Mouse (Mus musculus): ENCODE results near the gene Armh1. TPM values are rescaled to one million over a fixed set of nuclear protein-coding genes. Genes with fewer than 3 reads are reported as not detected.
A peak's percentile ranks its signal among the peaks of the same experiment; 100 is the strongest.

Armh1 gene
- total and polyA plus RNA-seq, 2 experiments = not detected

DNA sequence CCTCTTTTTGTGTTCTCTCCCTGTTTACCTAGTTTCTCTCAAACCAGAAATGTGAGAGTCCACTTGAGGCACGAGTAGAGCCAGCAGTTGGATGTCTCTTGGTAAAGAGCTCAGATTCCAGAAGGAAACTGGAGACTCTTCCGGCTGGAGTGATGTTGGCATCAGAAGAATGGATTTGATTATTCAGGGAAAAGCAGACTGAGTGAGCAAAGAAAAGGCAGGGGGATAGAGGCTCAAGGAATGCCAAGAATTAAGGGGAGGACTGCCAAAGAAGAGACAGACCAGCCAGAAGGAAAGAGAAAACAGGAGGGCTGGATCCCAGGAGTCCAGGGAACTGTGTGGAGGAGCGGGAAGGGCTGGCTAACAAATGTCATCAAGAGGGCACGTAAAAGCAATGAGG is 16.1 kb downstream of the Armh1 start:
- Histone ChIP-seq H3K9ac (ENCODE audit: low read depth, low read length) (no peak overlapping the region), H3K27ac (replicated peaks; ENCODE audit: insufficient read depth, low read depth, low read length) (no peak overlapping the region), H3K79me2 (ENCODE audit: control insufficient read depth, insufficient read depth, low read length) (no peaks in the 10 kb centered on the region), H3K4me1 (ENCODE audit: control insufficient read depth, insufficient read depth, low read length) (peaks cover 4% of the 10 kb centered on the region), H3K36me3 (ENCODE audit: control insufficient read depth, insufficient read depth, low read length) (no peaks in the 10 kb centered on the region), H3K27me3 (ENCODE audit: control insufficient read depth, insufficient read depth, low read length) (no peaks in the 10 kb centered on the region), H3K4me3 (ENCODE audit: insufficient read depth, low read depth, low read length) (no peak overlapping the region)
- WGBS = 71% methylated on average over 4 of the region's 4 CpGs
- peak; percentile 39 for DNase-seq (ENCODE audit: extremely low read depth, low read depth, low spot score)
- TF ChIP-seq CTCF (IDR thresholded peaks at IDR 0.05; ENCODE audit: low read depth, low read length) (no peak), POLR2A (IDR thresholded peaks at IDR 0.05; ENCODE audit: extremely low read depth, insufficient read depth, low read length) (no peak)

DNA sequence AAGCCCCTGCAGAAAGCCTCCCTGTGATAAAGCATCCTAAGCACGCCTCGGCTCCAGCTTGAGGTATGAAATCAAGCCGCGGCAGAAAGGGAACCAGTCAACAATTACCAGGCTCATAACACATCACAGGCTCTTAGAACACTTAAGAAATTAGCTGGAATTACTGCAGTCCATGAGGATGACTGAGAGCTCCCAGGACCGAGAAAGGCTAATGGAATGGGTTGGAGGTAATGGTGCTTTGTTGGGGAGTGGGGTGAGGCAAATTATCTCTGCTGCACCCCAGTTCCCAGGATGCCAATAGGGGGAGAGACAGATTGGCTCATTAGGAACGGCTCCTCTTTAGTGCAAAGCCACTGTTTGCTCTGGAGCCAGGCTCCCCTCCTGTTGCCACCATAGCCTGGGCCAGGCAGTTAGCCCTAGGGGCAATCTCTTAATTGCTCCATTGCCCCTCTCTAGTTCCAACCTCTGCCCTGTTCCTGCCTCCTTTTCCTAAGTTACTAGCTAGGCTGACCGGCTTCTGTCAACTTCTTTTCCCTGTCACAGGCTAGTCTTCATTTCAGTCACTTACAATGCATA is 17.7 kb downstream of the Armh1 start:
- WGBS = 89% methylated on average over 7 of the region's 7 CpGs
- peaks cover 6% of the 10 kb centered on the region; the same call in 1 of the 2 replicates for H3K4me1 ChIP-seq (ENCODE audit: control insufficient read depth, insufficient read depth, low read length)
- no peak overlapping the region for H3K27ac ChIP-seq (replicated peaks; ENCODE audit: insufficient read depth, low read depth, low read length)
- no peaks in the 10 kb centered on the region for H3K79me2 ChIP-seq (ENCODE audit: control insufficient read depth, insufficient read depth, low read length)
- DNase-seq (ENCODE audit: extremely low read depth, low read depth, low spot score) = no peak
- no peaks in the 10 kb centered on the region for H3K36me3 ChIP-seq (ENCODE audit: control insufficient read depth, insufficient read depth, low read length)
- TF ChIP-seq POLR2A (IDR thresholded peaks at IDR 0.05; ENCODE audit: extremely low read depth, insufficient read depth, low read length) = no peak
- no peak for TF ChIP-seq CTCF (IDR thresholded peaks at IDR 0.05; ENCODE audit: low read depth, low read length)
- no peak overlapping the region for H3K4me3 ChIP-seq (ENCODE audit: insufficient read depth, low read depth, low read length)
- no peaks in the 10 kb centered on the region for H3K27me3 ChIP-seq (ENCODE audit: control insufficient read depth, insufficient read depth, low read length)
- H3K9ac ChIP-seq (ENCODE audit: low read depth, low read length) = no peak overlapping the region

DNA sequence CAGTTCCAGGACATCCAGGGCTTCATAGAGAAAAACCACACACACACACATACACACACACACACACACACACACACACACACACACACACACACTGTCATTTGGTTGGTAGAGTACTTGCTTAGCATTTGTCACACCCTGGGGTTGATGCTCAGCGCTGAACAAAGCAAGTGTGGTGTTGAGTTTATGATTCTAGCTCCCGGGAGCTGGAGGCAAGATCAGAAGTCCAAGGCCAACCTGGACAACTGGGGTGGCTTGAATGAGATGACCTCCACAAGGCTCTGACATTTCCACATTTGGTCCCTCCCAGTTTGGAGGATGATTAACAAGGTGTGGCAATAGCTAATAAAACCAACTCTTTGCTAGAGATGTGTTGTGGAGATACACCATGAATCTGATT is 20.7 kb downstream of the Armh1 start:
- Histone ChIP-seq H3K4me3 (ENCODE audit: insufficient read depth, low read depth, low read length) (no peak overlapping the region), H3K36me3 (ENCODE audit: control insufficient read depth, insufficient read depth, low read length) (no peaks in the 10 kb centered on the region), H3K9ac (ENCODE audit: low read depth, low read length) (no peak overlapping the region), H3K27ac (replicated peaks; ENCODE audit: insufficient read depth, low read depth, low read length) (peak overlapping the region; percentile 49), H3K4me1 (ENCODE audit: control insufficient read depth, insufficient read depth, low read length) (peaks cover 6% of the 10 kb centered on the region; the same call in 1 of the 2 replicates), H3K79me2 (ENCODE audit: control insufficient read depth, insufficient read depth, low read length) (no peaks in the 10 kb centered on the region), H3K27me3 (ENCODE audit: control insufficient read depth, insufficient read depth, low read length) (no peaks in the 10 kb centered on the region)
- 19% methylated on average over 2 of the region's 2 CpGs for WGBS
- no peak for TF ChIP-seq POLR2A (IDR thresholded peaks at IDR 0.05; ENCODE audit: extremely low read depth, insufficient read depth, low read length)
- no peak for TF ChIP-seq CTCF (IDR thresholded peaks at IDR 0.05; ENCODE audit: low read depth, low read length)
- peak; percentile 98 for DNase-seq (ENCODE audit: extremely low read depth, low read depth, low spot score)

DNA sequence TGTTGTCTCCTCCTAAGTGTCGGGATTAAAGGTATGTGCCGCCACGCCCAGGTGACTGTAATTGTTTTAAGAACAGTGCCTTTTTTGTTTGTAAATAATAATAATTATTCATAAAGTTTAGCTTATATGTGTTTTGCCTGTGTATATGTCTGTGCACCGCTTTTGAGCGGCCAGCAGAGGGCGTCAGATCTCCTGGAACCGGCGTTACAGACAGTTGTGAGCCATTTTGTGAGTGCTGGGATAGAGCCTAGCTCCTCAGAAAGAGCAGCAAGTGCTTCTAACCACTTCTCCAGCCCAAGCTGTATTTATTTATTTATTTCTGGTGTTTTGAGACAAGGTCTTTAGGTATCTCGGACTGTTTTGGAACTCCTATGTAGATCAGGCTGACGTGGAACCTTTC is 21.6 kb downstream of the Armh1 start:
- H3K79me2 ChIP-seq (ENCODE audit: control insufficient read depth, insufficient read depth, low read length) = no peaks in the 10 kb centered on the region
- no peaks in the 10 kb centered on the region for H3K27me3 ChIP-seq (ENCODE audit: control insufficient read depth, insufficient read depth, low read length)
- peaks cover 6% of the 10 kb centered on the region; the same call in 1 of the 2 replicates for H3K4me1 ChIP-seq (ENCODE audit: control insufficient read depth, insufficient read depth, low read length)
- no peak overlapping the region for H3K27ac ChIP-seq (replicated peaks; ENCODE audit: insufficient read depth, low read depth, low read length)
- 71% methylated on average over 10 of the region's 10 CpGs for WGBS
- no peak overlapping the region for H3K9ac ChIP-seq (ENCODE audit: low read depth, low read length)
- no peaks in the 10 kb centered on the region for H3K36me3 ChIP-seq (ENCODE audit: control insufficient read depth, insufficient read depth, low read length)
- no peak overlapping the region for H3K4me3 ChIP-seq (ENCODE audit: insufficient read depth, low read depth, low read length)
- DNase-seq (ENCODE audit: extremely low read depth, low read depth, low spot score) = no peak
- TF ChIP-seq POLR2A (IDR thresholded peaks at IDR 0.05; ENCODE audit: extremely low read depth, insufficient read depth, low read length) (no peak), CTCF (IDR thresholded peaks at IDR 0.05; ENCODE audit: low read depth, low read length) (peak; percentile 70)

DNA sequence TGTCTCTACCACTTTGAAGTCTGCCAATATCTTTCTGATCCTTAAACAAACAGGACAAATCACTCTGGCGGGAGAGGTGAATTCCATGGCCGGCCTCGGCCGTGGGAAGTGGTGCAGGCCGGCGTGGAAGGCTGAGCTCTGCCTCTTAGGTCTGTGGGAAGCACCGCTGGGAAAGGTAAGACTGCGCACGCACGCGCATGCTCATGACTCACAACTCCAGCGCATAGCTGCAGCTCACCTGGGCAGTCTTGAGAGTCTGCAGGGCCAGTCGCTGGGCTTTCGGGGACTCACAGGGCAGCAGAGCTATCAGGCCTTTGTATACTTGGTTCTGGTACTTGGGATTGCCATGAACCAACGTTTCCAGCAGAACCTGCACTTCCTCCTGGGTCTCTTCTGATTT is 22.3 kb downstream of the Armh1 start:
- no peak overlapping the region for H3K4me3 ChIP-seq (ENCODE audit: insufficient read depth, low read depth, low read length)
- H3K27ac ChIP-seq (replicated peaks; ENCODE audit: insufficient read depth, low read depth, low read length) = no peak overlapping the region
- no peaks in the 10 kb centered on the region for H3K79me2 ChIP-seq (ENCODE audit: control insufficient read depth, insufficient read depth, low read length)
- peaks cover 6% of the 10 kb centered on the region; the same call in 1 of the 2 replicates for H3K4me1 ChIP-seq (ENCODE audit: control insufficient read depth, insufficient read depth, low read length)
- no peak overlapping the region for H3K9ac ChIP-seq (ENCODE audit: low read depth, low read length)
- no peaks in the 10 kb centered on the region for H3K27me3 ChIP-seq (ENCODE audit: control insufficient read depth, insufficient read depth, low read length)
- no peak for TF ChIP-seq POLR2A (IDR thresholded peaks at IDR 0.05; ENCODE audit: extremely low read depth, insufficient read depth, low read length)
- no peak for TF ChIP-seq CTCF (IDR thresholded peaks at IDR 0.05; ENCODE audit: low read depth, low read length)
- WGBS = 55% methylated on average over 15 of the region's 15 CpGs
- DNase-seq (ENCODE audit: extremely low read depth, low read depth, low spot score) = no peak
- H3K36me3 ChIP-seq (ENCODE audit: control insufficient read depth, insufficient read depth, low read length) = no peaks in the 10 kb centered on the region

DNA sequence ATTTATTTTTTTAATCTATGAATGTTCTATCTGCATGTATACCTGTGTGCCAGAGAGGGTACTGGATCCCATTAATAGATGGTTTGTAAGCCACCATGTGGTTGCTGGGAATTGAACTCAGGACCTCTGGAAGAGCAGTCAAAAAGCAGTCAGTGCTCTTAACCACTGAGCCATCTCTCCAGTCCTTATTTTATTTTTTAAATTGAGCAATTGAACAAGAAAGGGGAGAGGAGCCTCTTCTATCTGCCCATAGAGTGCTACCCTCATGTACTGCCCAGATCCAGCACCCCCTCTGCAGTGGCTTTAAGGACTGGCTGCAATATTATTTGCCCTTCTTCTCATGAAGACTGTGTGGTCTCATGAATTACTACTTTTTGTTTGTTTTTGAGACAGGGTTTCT is 26.7 kb downstream of the Armh1 start:
- TF ChIP-seq CTCF (IDR thresholded peaks at IDR 0.05; ENCODE audit: low read depth, low read length) (no peak), POLR2A (IDR thresholded peaks at IDR 0.05; ENCODE audit: extremely low read depth, insufficient read depth, low read length) (no peak)
- Histone ChIP-seq H3K36me3 (ENCODE audit: control insufficient read depth, insufficient read depth, low read length) (no peaks in the 10 kb centered on the region), H3K4me1 (ENCODE audit: control insufficient read depth, insufficient read depth, low read length) (peaks cover 2% of the 10 kb centered on the region; the same call in 1 of the 2 replicates), H3K79me2 (ENCODE audit: control insufficient read depth, insufficient read depth, low read length) (no peaks in the 10 kb centered on the region), H3K27me3 (ENCODE audit: control insufficient read depth, insufficient read depth, low read length) (no peaks in the 10 kb centered on the region), H3K4me3 (ENCODE audit: insufficient read depth, low read depth, low read length) (no peak overlapping the region), H3K9ac (ENCODE audit: low read depth, low read length) (no peak overlapping the region), H3K27ac (replicated peaks; ENCODE audit: insufficient read depth, low read depth, low read length) (no peak overlapping the region)
- DNase-seq (ENCODE audit: extremely low read depth, low read depth, low spot score) = no peak
